Mouse (Mus musculus) inflammation-experienced regulatory T-cells, adult 6 months (primary cell): Measurements from ENCODE around the gene Ntrk3. TPM values are rescaled to one million over a fixed set of nuclear protein-coding genes. Genes with fewer than 3 reads are reported as not detected.

Source experiments
- ATAC-seq: one replicate; pipeline ENCODE4 v1.8.0; 2017
- polyA plus RNA-seq, 3 experiments: library from polyadenylated mRNA; unstranded; fragments of 100-300 nt; shearing (Covaris generic); gene quantifications; one replicate each; pipeline ENCODE4 v1.2.1; 2017

Gene Ntrk3
- polyA plus RNA-seq, 3 experiments from 2014 or later = 9.2 to 15.0 (median 13.5) TPM

- no peak for ATAC-seq
Observed at GRCm38 (mm10) chr7:78328301-78328700, 409.5 kb downstream of the Ntrk3 start.

GRCm38 (mm10) chr7:78326185-78326584 is 411.6 kb downstream of the Ntrk3 start:
- no peak for ATAC-seq

DNA sequence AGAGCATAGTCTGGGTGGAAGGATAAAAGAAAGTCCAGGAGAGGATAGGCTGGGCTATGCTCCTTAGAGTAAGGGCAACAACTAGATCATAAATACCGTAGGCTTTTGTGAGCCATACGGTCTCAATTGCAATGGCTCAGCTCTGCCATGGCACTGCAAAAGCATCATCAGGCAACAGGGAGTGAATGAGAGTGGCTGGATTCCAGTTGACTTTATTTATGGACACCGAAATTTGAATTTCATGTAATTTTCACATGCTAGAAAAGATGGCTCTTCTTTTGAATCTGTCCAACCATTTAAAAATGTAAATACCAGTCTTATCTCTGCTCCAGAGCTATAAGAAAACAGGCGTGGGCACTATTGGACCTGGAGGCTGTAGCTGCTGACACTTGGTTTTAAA is 419.2 kb downstream of the Ntrk3 start:
- no peak for ATAC-seq

- ATAC-seq = no peak
Observed at GRCm38 (mm10) chr7:78305770-78306169, 432.0 kb downstream of the Ntrk3 start.

DNA sequence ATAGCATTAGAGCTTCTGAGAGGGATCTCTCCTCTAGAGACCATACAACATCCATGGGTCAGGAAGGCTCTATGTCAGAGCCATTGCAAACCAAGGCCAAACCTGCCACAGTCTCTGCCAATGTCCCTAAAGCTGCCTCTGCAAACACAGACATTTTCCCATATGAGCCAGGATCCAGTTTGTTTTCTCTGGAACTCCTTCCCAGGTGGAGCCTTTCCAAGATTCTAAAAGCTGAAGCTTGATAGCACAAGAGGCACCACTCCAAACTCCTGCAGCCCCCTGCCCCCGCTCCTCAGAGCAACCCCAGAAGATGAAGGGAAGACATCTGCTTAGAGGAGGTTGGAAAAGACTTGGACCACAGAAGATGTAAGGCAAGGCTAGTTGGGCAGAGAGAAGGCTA is 432.8 kb downstream of the Ntrk3 start:
- ATAC-seq = no peak

- no peak for ATAC-seq
Observed at GRCm38 (mm10) chr7:78297290-78297689, 440.5 kb downstream of the Ntrk3 start.

DNA sequence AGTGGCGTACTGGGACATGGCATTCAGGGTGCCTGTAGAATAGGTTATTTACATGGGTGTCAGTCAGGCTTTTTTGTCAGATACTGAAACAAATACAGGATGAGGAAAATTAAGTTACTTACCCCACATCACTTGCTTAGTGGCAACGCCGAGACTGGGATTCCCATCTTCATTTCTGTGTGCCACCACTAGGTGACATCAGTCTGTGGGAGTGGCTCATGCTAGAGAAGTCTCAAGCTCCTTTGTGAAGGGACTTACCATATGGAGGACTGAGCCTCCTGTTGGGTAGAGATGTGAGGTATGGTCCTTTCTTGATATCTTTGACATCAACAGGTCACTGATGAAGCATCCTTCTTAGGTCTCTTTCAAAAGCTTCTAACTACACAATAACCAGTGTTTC is 443.5 kb downstream of the Ntrk3 start:
- no peak for ATAC-seq

DNA sequence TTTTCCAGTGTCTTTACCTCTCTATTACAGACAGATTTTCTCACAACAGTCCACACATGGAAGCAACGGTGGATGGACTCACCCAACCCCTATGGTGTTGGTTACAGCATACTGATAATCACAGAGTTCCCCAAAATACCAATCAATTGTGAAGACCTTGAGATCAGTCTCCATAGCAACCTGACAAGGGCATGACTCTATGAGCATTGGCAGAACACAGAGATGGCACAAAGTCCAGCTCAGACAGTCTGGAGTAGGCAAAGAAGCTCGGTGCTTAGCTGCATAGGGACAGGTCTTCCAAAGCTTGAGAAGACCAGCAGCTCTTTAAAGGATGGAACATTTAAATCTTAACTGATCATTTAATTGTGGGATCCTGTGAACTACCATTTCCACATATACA is 447.6 kb downstream of the Ntrk3 start:
- ATAC-seq = no peak

GRCm38 (mm10) chr7:78286516-78287238 is 451.1 kb downstream of the Ntrk3 start:
- no peak for ATAC-seq

DNA sequence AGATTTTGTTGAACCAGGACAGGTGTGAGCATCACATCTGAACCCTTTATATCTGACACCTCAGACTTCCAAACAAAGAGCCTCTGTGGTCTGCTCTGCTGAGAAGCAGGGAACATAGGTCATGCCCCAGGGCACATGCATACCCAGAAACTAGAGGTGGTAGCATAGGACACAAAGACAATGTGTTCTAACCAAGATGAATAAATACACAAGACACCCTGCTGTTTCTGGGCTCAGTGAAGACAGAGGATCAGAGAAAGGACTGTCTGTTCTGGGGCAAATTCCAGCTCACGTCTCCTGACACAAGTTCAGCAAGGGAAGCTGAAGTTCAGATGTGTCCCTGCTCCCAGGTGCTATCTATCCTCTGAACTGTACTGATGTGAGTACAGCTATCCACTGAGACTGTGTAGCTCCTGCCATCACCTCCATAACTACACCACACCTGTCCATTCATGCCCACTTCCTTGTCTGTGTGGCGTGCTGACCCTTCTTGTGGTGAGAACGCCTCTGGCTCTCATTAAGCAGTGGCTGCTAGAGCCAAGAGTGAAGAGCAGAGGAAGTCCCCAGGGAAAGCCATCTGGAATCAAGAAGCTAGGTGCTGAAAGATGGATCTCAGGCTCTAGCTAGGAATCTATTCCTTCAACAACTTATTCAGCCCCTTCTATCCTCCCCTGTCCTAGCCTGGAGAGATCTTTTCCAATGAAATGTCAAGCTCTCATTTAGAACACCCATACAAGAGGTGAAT is 468.1 kb downstream of the Ntrk3 start:
- no peak for ATAC-seq

DNA sequence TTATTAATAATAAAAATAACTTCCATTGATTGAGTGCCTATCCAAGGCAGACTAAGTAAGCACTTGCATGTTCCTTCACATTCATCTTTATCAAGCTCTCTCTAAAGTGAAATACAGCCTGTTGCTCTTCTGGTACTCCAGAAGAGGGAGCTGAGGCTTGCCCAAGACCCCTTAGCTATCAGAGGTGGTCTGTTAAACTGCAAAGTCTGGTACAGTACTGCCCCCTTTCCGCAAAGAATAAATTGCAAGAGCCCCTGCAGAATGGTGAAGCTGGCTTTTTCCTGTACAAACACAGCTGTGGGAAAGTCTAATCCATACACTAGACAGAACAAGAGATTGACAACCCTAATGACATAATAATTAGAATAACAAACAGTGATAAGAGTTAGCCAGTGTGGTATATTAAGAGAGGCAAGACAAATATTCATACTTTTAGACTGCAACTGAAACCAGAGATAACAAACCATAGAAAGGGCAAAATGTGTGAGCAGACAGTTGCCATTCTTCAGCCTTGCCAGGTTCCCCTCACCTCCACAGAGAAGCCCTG is 470.3 kb downstream of the Ntrk3 start:
- ATAC-seq = no peak

GRCm38 (mm10) chr7:78264432-78265002 is 473.3 kb downstream of the Ntrk3 start:
- ATAC-seq = no peak

DNA sequence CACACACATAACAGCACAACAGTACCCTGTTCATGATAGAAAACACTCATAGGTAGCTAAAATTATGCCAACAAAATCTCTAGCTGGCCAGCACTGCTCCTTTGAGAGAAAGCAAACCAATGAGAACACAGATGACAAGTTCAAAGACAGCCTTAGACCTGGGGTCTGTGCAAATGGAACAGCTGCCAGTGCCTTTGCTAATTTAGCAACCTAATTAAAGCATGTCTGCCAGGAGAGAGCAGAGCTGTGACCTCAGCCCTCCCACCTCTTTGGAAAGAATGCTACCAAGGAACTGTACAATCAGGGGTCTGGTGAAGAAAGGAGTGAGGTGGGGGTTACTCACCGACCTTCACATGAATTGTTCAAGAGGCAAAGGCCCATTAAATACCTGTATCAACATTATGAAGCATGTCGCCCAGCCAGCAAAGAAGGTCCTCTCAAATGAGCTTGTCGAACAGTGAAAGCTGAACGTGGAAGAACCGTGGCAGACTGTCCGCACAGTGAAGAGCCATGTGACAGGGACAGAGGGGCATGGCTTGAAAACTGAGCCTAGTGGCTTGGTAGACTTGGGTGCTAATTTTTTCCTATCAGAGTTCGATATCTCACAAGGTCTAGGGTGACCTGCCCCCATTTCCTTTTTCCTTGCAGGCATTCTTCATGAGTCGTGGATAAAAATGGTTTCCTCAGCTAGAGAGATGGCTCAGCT is 476.2 kb downstream of the Ntrk3 start:
- no peak for ATAC-seq

- ATAC-seq = no peak
Observed at GRCm38 (mm10) chr7:78258151-78258550, 479.7 kb downstream of the Ntrk3 start.

- ATAC-seq = no peak
Observed at GRCm38 (mm10) chr7:78253777-78254385, 483.9 kb downstream of the Ntrk3 start.

- ATAC-seq = no peak
Observed at GRCm38 (mm10) chr7:78248119-78248642, 489.6 kb downstream of the Ntrk3 start.

DNA sequence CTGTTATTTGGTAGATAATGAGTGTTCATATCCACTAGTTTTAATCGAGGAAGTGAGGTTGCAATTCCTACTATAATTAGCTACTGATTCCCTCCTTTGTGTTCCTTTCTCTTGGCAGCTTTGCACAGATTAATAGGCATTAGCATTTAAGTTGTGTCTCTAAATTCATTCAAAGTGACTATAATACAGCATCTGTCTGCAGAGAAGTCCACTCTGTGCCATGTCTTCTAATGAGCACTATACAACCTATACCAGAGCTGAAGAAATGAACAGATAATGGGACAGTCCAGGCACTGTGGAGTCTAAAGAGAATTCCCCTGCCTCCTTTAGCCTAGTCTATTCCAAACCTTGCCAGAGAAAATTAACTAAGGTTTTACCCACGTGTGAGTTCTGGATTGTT is 498.8 kb downstream of the Ntrk3 start:
- no peak for ATAC-seq

GRCm38 (mm10) chr7:78221668-78222067 is 516.1 kb downstream of the Ntrk3 start:
- ATAC-seq = no peak

- ATAC-seq = no peak
Observed at GRCm38 (mm10) chr7:78220949-78221348, 516.9 kb downstream of the Ntrk3 start.

GRCm38 (mm10) chr7:78190931-78191653 is 546.7 kb downstream of the Ntrk3 start:
- no peak for ATAC-seq

DNA sequence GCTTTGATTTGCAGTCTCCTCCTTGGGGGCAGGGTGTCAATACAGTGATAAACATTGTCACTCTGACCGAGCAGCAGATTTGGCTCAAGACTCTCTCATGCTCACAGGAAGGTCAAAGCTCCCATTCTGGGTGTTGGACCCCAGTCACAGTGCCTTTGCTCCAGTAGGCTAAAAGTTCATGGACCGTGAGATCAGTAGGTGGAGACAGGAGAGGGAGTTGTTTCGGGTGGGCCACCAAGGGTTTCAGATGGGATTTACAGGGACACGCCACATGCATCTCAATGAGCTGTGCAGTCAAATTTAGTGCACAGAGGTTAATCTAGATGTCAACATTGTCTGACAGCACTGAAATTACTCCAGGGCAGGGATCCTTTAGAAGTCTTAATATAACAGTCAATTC is 552.2 kb downstream of the Ntrk3 start:
- no peak for ATAC-seq

GRCm38 (mm10) chr7:78183396-78183795 is 554.4 kb downstream of the Ntrk3 start:
- no peak for ATAC-seq
